Mouse (Mus musculus) forebrain, embryonic 11.5 days (tissue): ENCODE results near the gene Gm20521. TPM values are rescaled to one million over a fixed set of nuclear protein-coding genes. Genes with fewer than 3 reads are reported as not detected.

ENCODE experiments used
- ATAC-seq: fragments of 200-750 bp; cut with Nextera tagmentation; replicated peaks from 2 replicates; pipeline ENCODE4 v1.8.0; 2017; ENCODE audit warnings: moderate TSS enrichment; ENCODE audit not compliant: low FRiP score
- DNase-seq: peaks from one replicate; pipeline ENCODE4 v3.0.0-alpha.2; 2017; ENCODE audit warnings: low spot score
- H3K27ac ChIP-seq: fragments of 300-500 bp; sonication (generic); 2 replicates; pipeline ENCODE4 v1.5.1; 2014; ENCODE audit warnings: low read depth, low read length
- H3K27me3 ChIP-seq: fragments of 300-500 bp; sonication (generic); 2 replicates; pipeline ENCODE4 v1.6.1; 2014; ENCODE audit warnings: mild to moderate bottlenecking, low read length, mixed read lengths; ENCODE audit not compliant: control insufficient read depth, insufficient read depth
- H3K36me3 ChIP-seq: fragments of 300-500 bp; sonication (generic); 2 replicates; pipeline ENCODE4 v1.6.1; 2014; ENCODE audit warnings: mild to moderate bottlenecking, low read length, moderate library complexity, mixed read lengths; ENCODE audit not compliant: control insufficient read depth, insufficient read depth
- H3K4me1 ChIP-seq: fragments of 300-500 bp; sonication (generic); replicated peaks from 2 replicates; pipeline ENCODE4 v1.6.1; 2014; ENCODE audit warnings: low read length, mixed read lengths; ENCODE audit not compliant: control insufficient read depth, insufficient read depth
- H3K4me2 ChIP-seq: fragments of 300-500 bp; sonication (generic); 2 replicates; pipeline ENCODE4 v1.6.1; 2014; ENCODE audit warnings: low read depth, mild to moderate bottlenecking, low read length, moderate library complexity, mixed read lengths; ENCODE audit not compliant: severe bottlenecking
- H3K4me3 ChIP-seq: fragments of 300-500 bp; sonication (generic); 2 replicates; pipeline ENCODE4 v1.5.1; 2014; ENCODE audit warnings: low read depth, low read length
- H3K9ac ChIP-seq: fragments of 300-500 bp; sonication (generic); 2 replicates; pipeline ENCODE4 v1.6.1; 2014; ENCODE audit warnings: low read length
- H3K9me3 ChIP-seq: fragments of 300-500 bp; sonication (generic); 2 replicates; pipeline ENCODE4 v1.6.1; 2016; ENCODE audit warnings: low read length, mixed read lengths; ENCODE audit not compliant: control insufficient read depth
- WGBS: fragments of 180-500 bp; shearing (Covaris S2); extraction: QIAGEN DNeasy Blood & Tissue Kit; methylation state at CpG from one replicate; pipeline ENCODE4 v1.1.7; 2014; 5-methylcytosine and 5-hydroxymethylcytosine counted together
- polyA plus RNA-seq: library from polyadenylated mRNA; unstranded; fragments of >200 nt; fragmentation: Nextera tagmentation; extraction: Ambion mirVana; gene quantifications from 2 replicates; pipeline ENCODE4 v1.2.1, GENCODE M21; 2014

Gene Gm20521
- polyA plus RNA-seq, 1 experiment from 2014 or later = not detected

- WGBS = 2% methylated on average over 57 of the region's 57 CpGs
- peaks cover 14% of the 10 kb centered on the region for H3K9me3 ChIP-seq
- H3K4me1 ChIP-seq = peaks cover 14% of the 10 kb centered on the region; the same call in 1 of the 2 replicates
- H3K4me2 ChIP-seq = peak within 1 kb of the TSS; percentile 96
- peak within 1 kb of the TSS; percentile 52 for H3K4me3 ChIP-seq
- peaks cover 16% of the 10 kb centered on the region for H3K36me3 ChIP-seq
- ATAC-seq = peak; percentile 53
- peak within 1 kb of the TSS; percentile 98 for H3K27ac ChIP-seq
- DNase-seq = peak; percentile 85
- H3K27me3 ChIP-seq = no peaks in the 10 kb centered on the region
- H3K9ac ChIP-seq = peak within 1 kb of the TSS; percentile 95
Measured at GRCm38 (mm10) chr14:54925349-54926342, 42.4 kb downstream of the Gm20521 start, which contains the start of gene Efs. Gene Efs (minus strand): TSS chr14:54926126.

- Histone ChIP-seq H3K4me1 (peaks cover 14% of the 10 kb centered on the region; the same call in 1 of the 2 replicates), H3K4me3 (peak overlapping the region; percentile 52), H3K4me2 (peak overlapping the region; percentile 96), H3K36me3 (peaks cover 8% of the 10 kb centered on the region), H3K27me3 (no peaks in the 10 kb centered on the region), H3K9ac (peak overlapping the region; percentile 95), H3K27ac (peak overlapping the region; percentile 98), H3K9me3 (peaks cover 6% of the 10 kb centered on the region)
- ATAC-seq (peak; percentile 82), DNase-seq (peak; percentile 93)
- under 1% methylated on average over 45 of the region's 58 CpGs for WGBS
Measured at GRCm38 (mm10) chr14:54926401-54927158, 43.3 kb downstream of the Gm20521 start.

GRCm38 (mm10) chr14:54927296-54927695, 44.1 kb downstream of the Gm20521 start:
- Histone ChIP-seq H3K9me3 (no peaks in the 10 kb centered on the region), H3K9ac (peak overlapping the region; percentile 95), H3K27me3 (no peaks in the 10 kb centered on the region), H3K4me3 (peak overlapping the region; percentile 52), H3K36me3 (peaks cover 1% of the 10 kb centered on the region), H3K4me2 (peak overlapping the region; percentile 96), H3K4me1 (peaks cover 14% of the 10 kb centered on the region; the same call in 1 of the 2 replicates), H3K27ac (peak overlapping the region; percentile 98)
- WGBS = 14% methylated on average over 7 of the region's 7 CpGs
- DNase-seq = no peak
- ATAC-seq = no peak

- DNase-seq (no peak), ATAC-seq (no peak)
- WGBS = 83% methylated on average over 5 of the region's 5 CpGs
- Histone ChIP-seq H3K27me3 (no peaks in the 10 kb centered on the region), H3K27ac (no peak overlapping the region), H3K4me3 (no peak overlapping the region), H3K9me3 (no peaks in the 10 kb centered on the region), H3K36me3 (no peaks in the 10 kb centered on the region), H3K9ac (no peak overlapping the region), H3K4me2 (no peak overlapping the region), H3K4me1 (peaks cover 14% of the 10 kb centered on the region; the same call in 1 of the 2 replicates)
Measured at GRCm38 (mm10) chr14:54929801-54930200, 46.6 kb downstream of the Gm20521 start.

GRCm38 (mm10) chr14:54930431-54930830, 47.2 kb downstream of the Gm20521 start:
- Histone ChIP-seq H3K36me3 (no peaks in the 10 kb centered on the region), H3K27ac (no peak overlapping the region), H3K4me3 (no peak overlapping the region), H3K9me3 (no peaks in the 10 kb centered on the region), H3K9ac (no peak overlapping the region), H3K4me2 (no peak overlapping the region), H3K27me3 (no peaks in the 10 kb centered on the region), H3K4me1 (peaks cover 10% of the 10 kb centered on the region; the same call in 1 of the 2 replicates)
- 25% methylated on average over 2 of the region's 2 CpGs for WGBS
- ATAC-seq = no peak
- no peak for DNase-seq

GRCm38 (mm10) chr14:54932645-54933150, 49.5 kb downstream of the Gm20521 start, which contains the start of gene Il25:
Gene Il25 (plus strand): TSS chr14:54932695.
- ATAC-seq (no peak), DNase-seq (no peak)
- Histone ChIP-seq H3K4me3 (no peak within 1 kb of the TSS), H3K4me2 (no peak within 1 kb of the TSS), H3K4me1 (no peaks in the 10 kb centered on the region), H3K36me3 (no peaks in the 10 kb centered on the region), H3K27me3 (no peaks in the 10 kb centered on the region), H3K27ac (no peak within 1 kb of the TSS), H3K9me3 (no peaks in the 10 kb centered on the region), H3K9ac (no peak within 1 kb of the TSS)
- WGBS = 42% methylated on average over 6 of the region's 6 CpGs

GRCm38 (mm10) chr14:54935904-54936830, 52.9 kb downstream of the Gm20521 start, which contains the start of gene Cmtm5:
Gene Cmtm5 (plus strand): TSS chr14:54936261.
- ATAC-seq = no peak
- Histone ChIP-seq H3K9ac (no peak within 1 kb of the TSS; the same call in 1 of the 2 replicates), H3K4me2 (no peak within 1 kb of the TSS), H3K4me1 (no peaks in the 10 kb centered on the region), H3K9me3 (no peaks in the 10 kb centered on the region), H3K27ac (no peak within 1 kb of the TSS), H3K27me3 (no peaks in the 10 kb centered on the region), H3K4me3 (no peak within 1 kb of the TSS), H3K36me3 (no peaks in the 10 kb centered on the region)
- DNase-seq = no peak
- 49% methylated on average over 8 of the region's 8 CpGs for WGBS
